Mouse (Mus musculus) CH12.LX (cell line): ENCODE data around the gene Zfp1. TPM values are rescaled to one million over a fixed set of nuclear protein-coding genes. Genes with fewer than 3 reads are reported as not detected.

Experiments used
- DNase-seq: peaks from one replicate; pipeline ENCODE4 v3.0.0-alpha.2; 2013; ENCODE audit errors: extremely low read depth
- H3K27ac ChIP-seq: 2 replicates; pipeline ENCODE4 v1.5.1; 2012; ENCODE audit warnings: low read depth, mild to moderate bottlenecking, control low read depth, moderate library complexity; ENCODE audit not compliant: insufficient read depth
- H3K27me3 ChIP-seq: replicated peaks from 2 replicates; pipeline ENCODE3; 2012; ENCODE audit warnings: inconsistent platforms
- H3K36me3 ChIP-seq, 2 experiments: replicated peaks in 1 of 2; 2 replicates each; pipeline versions ENCODE3 to v1.6.1; 2012; ENCODE audit warnings: inconsistent platforms in 1 of 2, low read length in 1 of 2, mild to moderate bottlenecking in 1 of 2, mixed read lengths in 1 of 2, moderate library complexity in 1 of 2; ENCODE audit not compliant: control insufficient read depth in 1 of 2, insufficient read depth in 1 of 2
- H3K4me1 ChIP-seq, 2 experiments: 2 replicates each; pipeline ENCODE4 v1.6.1; 2012; ENCODE audit warnings: inconsistent platforms in 1 of 2, moderate library complexity in 1 of 2; ENCODE audit not compliant: insufficient read depth in 2 of 2, control insufficient read depth in 1 of 2
- H3K4me2 ChIP-seq: 2 replicates; pipeline ENCODE4 v1.6.1; 2012; ENCODE audit warnings: low read depth, mild to moderate bottlenecking, control low read depth; ENCODE audit not compliant: poor library complexity, insufficient read depth, severe bottlenecking
- H3K4me3 ChIP-seq, 3 experiments: fragments of 150-350 bp in 1 of 3; sonication (generic) in 1 of 3; replicated peaks in 1 of 3; 2 replicates each; pipeline versions ENCODE3 to v1.5.1; 2011 to 2012; ENCODE audit warnings: low read depth in 2 of 3, low read length in 2 of 3, mild to moderate bottlenecking in 2 of 3, moderate library complexity in 2 of 3, control low read depth in 1 of 3, improper control_type of control experiment in 1 of 3, inconsistent platforms in 1 of 3, mixed read lengths in 1 of 3; ENCODE audit not compliant: poor library complexity in 1 of 3
- H3K79me2 ChIP-seq: replicated peaks from 2 replicates; pipeline ENCODE4 v1.6.1; 2012; ENCODE audit warnings: mild to moderate bottlenecking, moderate library complexity; ENCODE audit not compliant: control insufficient read depth, poor library complexity, insufficient read depth, severe bottlenecking; ENCODE audit errors: extremely low read depth
- H3K9ac ChIP-seq: 2 replicates; pipeline ENCODE4 v1.6.1; 2012; ENCODE audit warnings: low read depth, mild to moderate bottlenecking, control low read depth, moderate library complexity; ENCODE audit not compliant: insufficient read depth
- H3K9me3 ChIP-seq: replicated peaks from 2 replicates; pipeline ENCODE3; 2012; ENCODE audit warnings: low read length, inconsistent platforms, mixed read lengths
- CHD2 ChIP-seq: IDR thresholded peaks from 2 replicates; pipeline ENCODE4 v1.6.1; 2011; ENCODE audit warnings: low read length, improper control_type of control experiment
- CTCF ChIP-seq, 2 experiments: IDR thresholded peaks in 1 of 2; conservative IDR thresholded peaks in 1 of 2; 2 replicates each; pipeline ENCODE4 v1.5.1; 2011 to 2012; ENCODE audit warnings: low read depth in 2 of 2, low read length in 2 of 2, improper control_type of control experiment in 1 of 2, inconsistent platforms in 1 of 2, mild to moderate bottlenecking in 1 of 2, moderate library complexity in 1 of 2
- E2F4 ChIP-seq: IDR thresholded peaks from 2 replicates; pipeline ENCODE4 v1.6.1; 2011; ENCODE audit warnings: low read depth, low read length, improper control_type of control experiment; ENCODE audit not compliant: insufficient replicate concordance
- ELF1 ChIP-seq: IDR thresholded peaks from 2 replicates; pipeline ENCODE4 v1.6.1; 2014; ENCODE audit warnings: low read depth, mild to moderate bottlenecking, inconsistent platforms, low read length, improper control_type of control experiment
- ETS1 ChIP-seq: conservative IDR thresholded peaks from 2 replicates; pipeline ENCODE4 v1.6.1; 2012; ENCODE audit warnings: low read depth, mild to moderate bottlenecking, inconsistent platforms, low read length, improper control_type of control experiment, moderate library complexity
- HCFC1 ChIP-seq: IDR thresholded peaks from 2 replicates; pipeline ENCODE4 v1.6.1; 2012; ENCODE audit warnings: low read depth, mild to moderate bottlenecking, inconsistent platforms, low read length, improper control_type of control experiment
- IRF4 ChIP-seq: IDR thresholded peaks from 2 replicates; pipeline ENCODE4 v1.6.1; 2014; ENCODE audit warnings: low read depth, mild to moderate bottlenecking, inconsistent platforms, low read length, improper control_type of control experiment
- JUN ChIP-seq: IDR thresholded peaks from 2 replicates; pipeline ENCODE4 v1.6.1; 2011; ENCODE audit warnings: low read depth, mild to moderate bottlenecking, low read length, improper control_type of control experiment, moderate library complexity; ENCODE audit not compliant: insufficient read depth
- NRF1 ChIP-seq: IDR thresholded peaks from 2 replicates; pipeline ENCODE4 v1.6.1; 2014; ENCODE audit warnings: low read depth, mild to moderate bottlenecking, inconsistent platforms, low read length, improper control_type of control experiment, moderate library complexity
- RAD21 ChIP-seq: IDR thresholded peaks from 2 replicates; pipeline ENCODE4 v1.6.1; 2011; ENCODE audit warnings: low read depth, mild to moderate bottlenecking, low read length, improper control_type of control experiment, moderate library complexity
- RCOR1 ChIP-seq: conservative IDR thresholded peaks from 2 replicates; pipeline ENCODE4 v1.6.1; 2012; ENCODE audit warnings: low read depth, mild to moderate bottlenecking, inconsistent platforms, low read length, improper control_type of control experiment
- SIN3A ChIP-seq: IDR thresholded peaks from 2 replicates; pipeline ENCODE4 v1.6.1; 2012; ENCODE audit warnings: low read length, improper control_type of control experiment, inconsistent platforms
- SMC3 ChIP-seq: IDR thresholded peaks from 2 replicates; pipeline ENCODE4 v1.6.1; 2011; ENCODE audit warnings: low read depth, low read length, improper control_type of control experiment
- TBP ChIP-seq: conservative IDR thresholded peaks from 2 replicates; pipeline ENCODE4 v1.6.1; 2011; ENCODE audit warnings: low read depth, low read length, improper control_type of control experiment
- UBTF ChIP-seq: IDR thresholded peaks from 2 replicates; pipeline ENCODE4 v1.6.1; 2012; ENCODE audit warnings: low read depth, mild to moderate bottlenecking, inconsistent platforms, low read length, improper control_type of control experiment, moderate library complexity
- USF1 ChIP-seq: IDR thresholded peaks from 2 replicates; pipeline ENCODE4 v1.6.1; 2014; ENCODE audit warnings: low read depth, mild to moderate bottlenecking, inconsistent platforms, low read length, improper control_type of control experiment
- USF2 ChIP-seq: conservative IDR thresholded peaks from 2 replicates; pipeline ENCODE4 v1.6.1; 2011; ENCODE audit warnings: low read depth, low read length, improper control_type of control experiment
- ZC3H11A ChIP-seq: IDR thresholded peaks from 2 replicates; pipeline ENCODE4 v1.6.1; 2012; ENCODE audit warnings: low read depth, mild to moderate bottlenecking, inconsistent platforms, low read length, improper control_type of control experiment
- dilution Hi-C: fragments of 300-500 bp; cut with MboI; formaldehyde crosslinking; loops from 2 replicates; pipeline ENCODE4 v1.14.3; 2020; ENCODE audit warnings: low sequenced_read_pairs; ENCODE audit not compliant: extremely low pct_unique_long_range_greater_than_20kb, extremely low pct_ligation_motif_present
- in situ Hi-C: fragments of 300-500 bp; cut with MboI; formaldehyde crosslinking; loops from 3 replicates; pipeline ENCODE4 v1.14.3; 2019; ENCODE audit warnings: low sequenced_read_pairs, low pct_ligation_motif_present, low pct_unique_long_range_greater_than_20kb, mixed read lengths
- polyA plus RNA-seq: library from polyadenylated mRNA; unstranded; fragments of >175 nt; gene quantifications from 2 replicates; pipeline ENCODE4 v1.2.1, GENCODE M21; 2012; ENCODE audit warnings: low read depth; ENCODE audit not compliant: insufficient read length
- total RNA-seq, 2 experiments: library from RNA; depleted of rRNA; stranded (reverse); fragments of 300-350 nt in 1 of 2; fragments of >200 nt in 1 of 2; gene quantifications; 2 replicates each; pipeline ENCODE4 v1.2.3; 2012 to 2014

Gene Zfp1
- total and polyA plus RNA-seq, 3 experiments: 9.2 to 16.7 (median 14.5) TPM

DNA sequence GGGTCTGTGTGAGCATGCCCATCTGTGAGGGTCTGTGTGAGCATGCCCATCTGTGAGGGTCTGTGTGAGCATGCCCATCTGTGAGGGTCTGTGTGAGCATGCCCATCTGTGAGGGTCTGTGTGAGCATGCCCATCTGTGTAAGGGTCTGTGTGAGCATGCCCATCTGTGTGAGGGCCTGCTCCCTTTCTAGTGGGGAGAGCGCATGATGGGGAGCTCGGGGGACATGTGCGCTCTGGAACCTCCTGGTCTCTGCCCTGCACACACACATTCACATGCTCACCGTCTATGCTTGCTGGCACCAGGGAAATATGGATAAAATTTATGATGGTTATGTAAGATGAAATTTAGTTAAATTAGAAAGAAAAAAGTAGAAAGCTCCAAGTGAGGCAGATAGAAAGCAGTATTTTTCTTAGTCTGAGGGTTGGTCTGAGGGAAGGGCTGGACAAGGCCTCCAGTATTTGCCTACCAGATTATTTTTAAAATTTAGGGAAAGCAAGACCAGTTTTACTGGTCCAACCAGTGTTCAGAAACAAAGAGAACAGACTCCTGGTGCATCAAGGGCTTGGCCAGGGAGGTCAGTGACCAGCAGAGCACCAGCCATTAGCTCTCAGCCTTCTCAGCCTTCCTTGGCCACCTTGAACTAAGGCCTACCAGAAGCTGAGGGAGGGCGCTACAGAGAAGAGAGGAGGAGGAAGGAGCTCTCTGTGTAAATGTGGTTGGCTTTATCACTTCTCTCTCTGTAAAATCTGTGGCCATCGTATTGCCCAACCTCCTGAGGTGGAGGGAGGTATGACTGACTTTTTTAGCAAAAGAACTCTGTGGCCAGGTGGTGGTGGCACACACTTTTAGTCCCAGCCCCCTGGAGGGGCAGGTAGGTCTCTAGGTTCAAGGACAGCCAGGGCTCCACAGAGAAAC is 28.2 kb upstream of the Zfp1 start:
- no peak overlapping the region for H3K27ac ChIP-seq
- no peaks in the 10 kb centered on the region for H3K9me3 ChIP-seq
- no peaks in the 10 kb centered on the region for H3K4me1 ChIP-seq
- H3K36me3 ChIP-seq: peaks cover 0 to 53% of the 10 kb centered on the region in 2 experiments
- no peaks in the 10 kb centered on the region for H3K79me2 ChIP-seq
- in situ Hi-C loops (no loop called here), dilution Hi-C loops (no loop called here)
- no peaks in the 10 kb centered on the region for H3K27me3 ChIP-seq
- no peak for TF ChIP-seq CHD2
- no peak for TF ChIP-seq ZC3H11A
- TF ChIP-seq RAD21: no peak
- TF ChIP-seq UBTF: no peak
- TF ChIP-seq JUN: no peak
- TF ChIP-seq SIN3A: no peak
- TF ChIP-seq RCOR1: no peak
- TF ChIP-seq SMC3: no peak
- TF ChIP-seq IRF4: no peak
- no peak for TF ChIP-seq ELF1
- TF ChIP-seq ETS1: no peak
- no peak for TF ChIP-seq CTCF (conservative IDR thresholded peaks at IDR 0.05 in 1 of 2, IDR thresholded peaks at IDR 0.05 in 1 of 2; ENCODE audit: low read depth in 2 of 2, low read length in 2 of 2)
- no peak for TF ChIP-seq TBP
- TF ChIP-seq E2F4: no peak
- TF ChIP-seq USF1: no peak
- no peak for TF ChIP-seq USF2
- H3K4me2 ChIP-seq: no peak overlapping the region
- no peak for DNase-seq
- no peak overlapping the region for H3K9ac ChIP-seq
- no peak overlapping the region for H3K4me3 ChIP-seq

DNA sequence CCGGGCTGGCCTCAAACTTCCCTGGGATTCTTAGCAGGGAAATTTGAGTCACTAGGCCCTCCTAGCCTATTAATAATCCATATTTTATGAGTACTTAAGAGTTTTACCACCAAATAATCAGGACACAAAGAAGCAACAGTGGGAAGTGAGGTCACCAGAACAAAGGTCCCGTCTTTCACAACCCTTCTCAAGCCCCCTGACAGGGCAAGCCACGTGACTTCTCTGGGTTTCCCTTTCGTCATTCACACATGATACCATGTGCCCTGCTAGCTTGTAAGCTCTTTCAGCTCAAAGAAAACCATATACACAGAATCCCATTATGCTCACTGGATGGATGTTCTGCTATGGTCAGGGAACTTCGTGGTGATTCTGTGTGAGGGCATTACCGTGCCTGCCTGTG is 25.4 kb upstream of the Zfp1 start:
- H3K4me3 ChIP-seq: no peak overlapping the region
- no peaks in the 10 kb centered on the region for H3K79me2 ChIP-seq
- H3K36me3 ChIP-seq: peaks cover 0 to 55% of the 10 kb centered on the region in 2 experiments
- in situ Hi-C loops (no loop called here), dilution Hi-C loops (no loop called here)
- no peaks in the 10 kb centered on the region for H3K4me1 ChIP-seq
- DNase-seq: no peak
- H3K9ac ChIP-seq: no peak overlapping the region
- H3K27ac ChIP-seq: no peak overlapping the region
- no peak overlapping the region for H3K4me2 ChIP-seq
- H3K27me3 ChIP-seq: no peaks in the 10 kb centered on the region
- TF ChIP-seq HCFC1 (no peak), IRF4 (no peak), NRF1 (no peak), SMC3 (no peak)
- no peaks in the 10 kb centered on the region for H3K9me3 ChIP-seq
